Mouse (Mus musculus) bone marrow, adult 2 months (tissue): Measurements from ENCODE around the gene Tsc2. TPM values are rescaled to one million over a fixed set of nuclear protein-coding genes. Genes with fewer than 3 reads are reported as not detected.

ENCODE experiments used
- H3K27ac ChIP-seq: fragments of 200-500 bp; 2 replicates; pipeline ENCODE4 v1.5.1; 2012; ENCODE audit warnings: low read depth, mild to moderate bottlenecking, control low read depth, inconsistent platforms, low read length; ENCODE audit not compliant: control insufficient read depth, poor library complexity, insufficient read depth
- H3K4me1 ChIP-seq: fragments of 200-500 bp; 2 replicates; pipeline ENCODE4 v1.6.1; 2011; ENCODE audit warnings: low read length; ENCODE audit not compliant: control insufficient read depth, insufficient read depth
- H3K4me3 ChIP-seq: fragments of 200-500 bp; replicated peaks from 2 replicates; pipeline ENCODE3; 2011; ENCODE audit warnings: mild to moderate bottlenecking, low read depth, low read length, control low read depth; ENCODE audit not compliant: control insufficient read depth
- CTCF ChIP-seq: fragments of 200-500 bp; IDR thresholded peaks from 2 replicates; pipeline ENCODE4 v1.5.1; 2011; ENCODE audit warnings: low read length, control low read depth; ENCODE audit not compliant: control insufficient read depth, insufficient read depth
- POLR2A ChIP-seq: fragments of 200-500 bp; IDR thresholded peaks from 2 replicates; pipeline ENCODE4 v1.6.1; 2011; ENCODE audit warnings: low read depth, mild to moderate bottlenecking, control low read depth, low read length, borderline replicate concordance; ENCODE audit not compliant: control insufficient read depth
- WGBS: fragments of 180-500 bp; shearing (Covaris S2); methylation state at CpG from one replicate; pipeline ENCODE4 v1.1.7; 2018; 5-methylcytosine and 5-hydroxymethylcytosine counted together
- polyA plus RNA-seq: library from polyadenylated mRNA; stranded (reverse); fragments of >200 nt; gene quantifications from 2 replicates; pipeline ENCODE4 v1.2.4, GENCODE M21; 2011; ENCODE audit warnings: low replicate concordance; ENCODE audit not compliant: missing spikeins, insufficient read depth, insufficient read length

The Tsc2 gene
- polyA plus RNA-seq, 1 experiment = 92.1 TPM

DNA sequence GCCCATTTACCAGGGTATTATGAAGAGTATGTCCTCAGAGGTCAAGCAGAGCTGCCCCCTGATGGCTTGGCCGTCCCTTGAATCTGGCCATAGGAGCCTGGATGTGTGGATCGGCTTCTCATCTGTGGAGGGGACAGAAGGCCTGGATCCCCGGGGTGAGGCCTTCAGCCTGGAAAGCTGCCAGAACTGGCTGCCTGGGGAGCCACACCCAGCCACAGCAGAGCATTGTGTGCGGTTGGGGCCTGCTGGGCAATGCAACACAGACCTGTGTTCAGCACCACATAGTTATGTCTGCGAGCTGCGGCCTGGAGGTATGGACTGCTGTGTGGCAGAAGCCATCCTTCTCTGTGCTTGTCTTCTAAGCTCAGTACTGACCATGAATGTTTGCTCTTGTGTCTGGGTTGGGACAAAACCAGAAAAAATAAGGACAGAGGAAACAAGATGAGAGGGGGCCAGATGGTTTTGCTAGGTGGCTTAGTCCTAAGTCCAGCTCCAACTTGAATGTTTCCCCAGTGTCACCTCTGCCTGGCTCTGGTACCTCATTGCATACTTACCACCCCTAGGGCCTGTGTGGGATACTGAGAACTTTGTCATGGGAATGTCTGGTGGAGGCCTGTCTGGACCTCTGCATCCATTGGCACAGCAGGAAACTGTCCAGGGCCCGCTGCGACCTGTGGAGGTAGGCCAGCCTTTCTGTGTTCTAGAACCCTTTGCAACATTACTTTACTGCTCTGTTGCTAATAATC lies 65.2 kb downstream of the Tsc2 start:
- Histone ChIP-seq H3K27ac (no peak overlapping the region), H3K4me1 (peaks cover 4% of the 10 kb centered on the region), H3K4me3 (no peak overlapping the region)
- WGBS = 65% methylated on average over 8 of the region's 8 CpGs
- TF ChIP-seq POLR2A (no peak), CTCF (no peak)

DNA sequence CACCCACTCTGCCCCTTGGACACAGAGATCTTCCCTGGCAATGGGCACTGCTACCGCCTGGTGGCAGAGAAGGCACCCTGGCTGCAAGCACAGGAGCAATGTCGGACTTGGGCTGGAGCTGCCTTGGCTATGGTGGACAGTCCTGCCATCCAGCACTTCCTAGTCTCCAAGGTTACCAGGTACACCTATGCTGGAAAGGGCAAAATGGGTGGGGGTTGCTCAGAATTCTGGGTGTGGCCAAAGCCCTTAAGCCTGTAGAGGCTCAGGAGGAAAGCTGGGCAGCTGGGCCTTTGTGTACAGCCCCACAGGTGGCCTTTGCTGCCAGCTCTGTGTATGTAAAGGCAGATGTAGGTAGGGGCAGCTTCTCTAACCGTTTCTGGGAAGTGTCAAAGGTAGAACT lies 66.6 kb downstream of the Tsc2 start:
- H3K4me1 ChIP-seq = peaks cover 4% of the 10 kb centered on the region
- H3K4me3 ChIP-seq = no peak overlapping the region
- no peak overlapping the region for H3K27ac ChIP-seq
- 78% methylated on average over 3 of the region's 3 CpGs for WGBS
- TF ChIP-seq POLR2A = no peak
- no peak for TF ChIP-seq CTCF

DNA sequence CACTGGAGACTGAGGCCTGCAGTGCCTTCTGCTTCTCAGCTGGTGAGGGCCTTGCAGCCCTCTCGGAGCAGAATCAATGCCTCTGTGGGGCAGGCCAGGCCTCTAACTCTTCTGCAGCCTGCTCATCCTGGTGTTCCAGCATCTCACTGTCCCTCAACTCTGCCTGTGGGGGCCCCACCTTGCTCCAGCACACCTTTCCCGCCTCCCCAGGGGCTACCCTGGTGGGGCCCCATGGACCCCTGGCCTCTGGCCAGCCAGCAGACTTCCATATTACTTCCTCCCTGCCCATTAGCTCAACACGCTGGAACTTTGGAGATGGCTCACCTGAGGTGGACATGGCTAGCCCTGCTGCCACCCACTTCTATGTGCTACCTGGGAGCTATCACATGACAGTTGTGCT lies 67.3 kb downstream of the Tsc2 start:
- Histone ChIP-seq H3K4me1 (peaks cover 4% of the 10 kb centered on the region), H3K27ac (no peak overlapping the region), H3K4me3 (no peak overlapping the region)
- no peak for TF ChIP-seq POLR2A
- TF ChIP-seq CTCF = no peak
- WGBS = 88% methylated on average over 3 of the region's 3 CpGs

DNA sequence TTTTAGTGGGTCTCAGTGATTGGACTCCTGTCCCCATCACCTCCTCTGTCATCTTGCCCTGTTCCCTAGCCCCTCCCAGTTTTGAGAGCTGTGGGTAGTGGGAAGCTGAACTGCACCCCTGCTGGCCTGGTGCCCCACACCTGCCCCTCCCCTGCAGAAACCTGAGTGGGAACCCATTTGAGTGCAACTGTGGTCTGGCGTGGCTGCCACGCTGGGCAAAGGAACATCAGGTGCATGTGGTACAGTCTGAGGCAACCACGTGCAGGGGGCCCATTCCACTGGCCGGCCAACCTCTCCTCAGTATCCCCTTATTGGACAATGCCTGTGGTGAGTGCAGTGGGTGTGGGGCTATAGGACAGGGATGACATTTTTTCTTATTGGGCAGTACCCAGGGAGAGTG lies 68.0 kb downstream of the Tsc2 start:
- 51% methylated on average over 4 of the region's 4 CpGs for WGBS
- Histone ChIP-seq H3K4me1 (peaks cover 4% of the 10 kb centered on the region), H3K27ac (no peak overlapping the region), H3K4me3 (no peak overlapping the region)
- TF ChIP-seq POLR2A = no peak
- no peak for TF ChIP-seq CTCF

DNA sequence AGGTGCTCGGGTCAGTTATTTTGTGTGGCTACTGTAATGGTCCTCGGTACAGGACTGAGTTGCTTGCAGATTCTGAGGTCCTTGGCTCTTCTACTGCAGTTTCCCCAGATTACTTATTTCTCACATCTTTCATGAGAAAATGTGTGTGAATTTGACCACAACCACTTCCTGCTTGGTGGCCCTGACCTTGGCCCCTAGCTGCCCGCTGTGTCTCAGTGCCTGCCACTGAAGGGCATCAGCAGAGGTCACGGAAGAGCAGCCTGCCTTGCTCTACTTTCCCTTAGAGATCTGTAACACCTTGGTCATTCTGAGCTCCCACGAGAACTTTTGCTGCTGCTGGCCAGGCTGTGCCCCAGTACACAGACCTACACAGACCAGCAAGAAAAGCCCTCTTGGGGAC lies 68.8 kb downstream of the Tsc2 start:
- Histone ChIP-seq H3K4me1 (peaks cover 4% of the 10 kb centered on the region), H3K4me3 (no peak overlapping the region), H3K27ac (no peak overlapping the region)
- no peak for TF ChIP-seq CTCF
- TF ChIP-seq POLR2A = no peak
- WGBS = 31% methylated on average over 5 of the region's 5 CpGs

DNA sequence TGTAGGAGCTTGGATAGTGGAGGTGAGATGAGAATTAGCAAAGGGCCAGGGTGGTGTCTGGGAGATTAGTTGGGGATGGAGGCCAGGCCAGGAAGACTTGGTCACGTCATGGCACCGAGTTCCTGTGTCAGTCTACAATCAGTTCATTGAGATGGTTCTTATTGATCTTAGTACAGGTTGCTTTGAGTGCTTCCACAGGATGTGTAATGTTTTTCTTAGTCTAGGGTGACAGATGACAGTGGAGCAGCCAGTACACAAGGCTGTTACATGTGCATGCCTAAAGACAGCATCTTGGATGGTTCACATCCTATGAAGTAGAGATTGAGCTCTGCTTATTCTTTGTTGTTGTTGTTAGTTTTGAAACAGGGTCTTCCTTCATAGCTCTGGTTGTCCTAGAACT lies 70.8 kb downstream of the Tsc2 start:
- 86% methylated on average over 2 of the region's 2 CpGs for WGBS
- no peak for TF ChIP-seq POLR2A
- no peak for TF ChIP-seq CTCF
- peaks cover 4% of the 10 kb centered on the region for H3K4me1 ChIP-seq
- no peak overlapping the region for H3K27ac ChIP-seq
- no peak overlapping the region for H3K4me3 ChIP-seq

DNA sequence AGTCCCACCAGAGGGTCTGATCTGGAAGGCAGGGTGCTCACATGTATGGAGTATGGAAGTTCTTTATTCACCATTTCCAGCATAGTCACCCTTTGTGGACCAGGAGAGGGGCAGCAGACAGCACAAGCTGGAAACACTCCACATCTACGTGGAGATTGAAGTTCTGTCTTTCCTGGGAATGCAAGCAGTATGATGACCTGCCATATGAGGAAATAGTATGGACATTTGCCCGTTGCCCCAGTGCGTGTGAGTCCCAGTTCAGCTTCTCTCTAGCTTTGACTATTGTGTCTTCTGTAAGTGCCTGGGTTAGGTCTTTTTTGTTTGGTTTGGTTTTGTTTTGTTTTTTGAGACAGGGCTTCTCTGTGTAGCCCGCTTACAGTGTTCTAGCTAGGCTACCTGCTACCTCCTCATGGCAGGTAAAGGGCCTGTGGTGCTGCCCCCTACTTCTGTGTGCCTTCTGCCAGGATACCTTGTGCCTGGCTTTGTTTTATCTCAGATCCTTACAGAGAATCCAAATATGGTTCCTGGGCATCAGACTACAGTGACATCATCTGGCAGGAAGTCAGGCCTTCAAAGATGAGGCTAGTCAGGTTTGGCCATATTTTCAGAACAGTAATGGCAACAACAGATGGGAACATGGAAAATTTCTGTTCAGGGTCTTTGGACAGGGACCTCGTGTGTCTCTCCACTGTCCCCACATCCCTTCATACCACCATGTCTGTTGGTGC lies 72.0 kb downstream of the Tsc2 start:
- H3K4me1 ChIP-seq = peaks cover 4% of the 10 kb centered on the region
- WGBS = 80% methylated on average over 5 of the region's 5 CpGs
- TF ChIP-seq POLR2A = no peak
- no peak for TF ChIP-seq CTCF
- no peak overlapping the region for H3K4me3 ChIP-seq
- H3K27ac ChIP-seq = no peak overlapping the region

DNA sequence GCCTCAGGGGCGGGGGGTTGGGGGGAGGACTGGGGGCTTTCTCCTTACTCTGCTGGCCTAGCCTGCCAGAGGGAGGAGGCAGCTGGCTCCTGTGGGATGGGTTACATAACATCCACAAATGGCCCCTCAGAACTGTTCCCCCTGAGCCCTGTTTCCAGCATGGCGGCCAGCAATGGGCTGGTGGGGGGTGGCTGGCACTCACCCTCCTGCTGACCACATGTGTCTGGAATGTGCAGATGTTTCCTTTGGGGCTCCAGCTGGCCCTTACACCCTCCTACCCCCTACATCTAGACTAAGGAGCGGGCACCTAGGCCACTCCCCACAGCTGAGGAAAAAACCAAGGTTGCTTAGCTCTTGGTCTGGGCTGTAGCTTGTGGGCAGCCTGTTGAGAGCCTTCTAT lies 73.3 kb downstream of the Tsc2 start:
- Histone ChIP-seq H3K4me1 (peaks cover 4% of the 10 kb centered on the region), H3K4me3 (no peak overlapping the region), H3K27ac (no peak overlapping the region)
- WGBS = 39% methylated on average over 3 of the region's 3 CpGs
- TF ChIP-seq POLR2A (no peak), CTCF (no peak)

DNA sequence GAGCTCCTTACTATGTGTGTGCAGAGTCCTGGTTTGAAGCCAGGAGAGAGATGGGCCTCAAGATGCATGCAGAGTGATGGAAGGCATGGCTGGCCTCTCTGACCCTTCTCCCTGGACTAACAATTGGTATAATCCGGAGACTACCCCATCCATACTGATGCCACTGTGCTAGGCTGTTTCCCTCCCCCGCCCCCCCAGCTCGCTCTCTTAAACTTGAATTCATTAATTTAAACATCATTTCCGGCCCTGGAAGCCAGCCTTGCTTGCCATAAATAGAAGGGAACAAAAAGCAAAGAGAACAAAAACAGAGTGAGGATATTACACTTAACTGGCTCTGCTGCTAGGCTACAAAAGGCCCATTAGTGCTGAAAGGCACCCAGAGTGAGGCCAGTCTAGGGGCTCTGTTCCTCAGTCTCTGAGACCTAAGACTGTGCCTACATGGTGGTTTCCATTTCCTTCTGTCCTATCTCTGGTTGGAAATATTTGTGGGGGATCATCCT lies 73.8 kb downstream of the Tsc2 start:
- TF ChIP-seq CTCF (no peak), POLR2A (no peak)
- Histone ChIP-seq H3K4me1 (peaks cover 2% of the 10 kb centered on the region; the same call in 1 of the 2 replicates), H3K27ac (no peak overlapping the region), H3K4me3 (no peak overlapping the region)
- WGBS = 26% methylated on average over 4 of the region's 4 CpGs
